Mouse (Mus musculus) cerebellum, adult 11 months (tissue): ENCODE measurements around the gene Tmem189.
A peak's percentile ranks its signal among the peaks of the same experiment; 100 is the strongest.

ENCODE experiments used
- DNase-seq: peaks from one replicate; pipeline ENCODE4 v3.0.0; 2022

Tmem189 gene

DNA sequence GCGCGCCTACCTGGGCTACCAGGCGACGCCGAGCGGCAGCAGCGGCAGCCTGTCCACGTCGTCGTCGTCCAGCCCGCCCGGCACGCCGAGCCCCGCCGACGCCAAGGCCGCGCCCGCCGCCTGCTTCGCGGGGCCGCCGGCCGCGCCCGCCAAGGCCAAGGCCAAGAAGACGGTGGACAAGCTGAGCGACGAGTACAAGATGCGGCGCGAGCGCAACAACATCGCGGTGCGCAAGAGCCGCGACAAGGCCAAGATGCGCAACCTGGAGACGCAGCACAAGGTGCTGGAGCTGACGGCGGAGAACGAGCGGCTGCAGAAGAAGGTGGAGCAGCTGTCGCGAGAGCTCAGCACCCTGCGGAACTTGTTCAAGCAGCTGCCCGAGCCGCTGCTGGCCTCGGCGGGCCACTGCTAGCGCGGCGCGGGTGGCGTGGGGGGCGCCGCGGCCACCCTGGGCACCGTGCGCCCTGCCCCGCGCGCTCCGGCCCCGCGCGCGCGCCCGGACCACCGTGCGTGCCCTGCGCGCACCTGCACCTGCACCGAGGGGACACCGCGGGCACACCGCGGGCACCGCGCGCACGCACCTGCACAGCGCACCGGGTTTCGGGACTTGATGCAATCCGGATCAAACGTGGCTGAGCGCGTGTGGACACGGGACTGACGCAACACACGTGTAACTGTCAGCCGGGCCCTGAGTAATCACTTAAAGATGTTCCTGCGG, at the start of gene Tmem189:
Gene Tmem189, minus strand, starts transcription at position 322 of the 718 bp plus-strand sequence.
- DNase-seq, result peak; percentile 49

DNA sequence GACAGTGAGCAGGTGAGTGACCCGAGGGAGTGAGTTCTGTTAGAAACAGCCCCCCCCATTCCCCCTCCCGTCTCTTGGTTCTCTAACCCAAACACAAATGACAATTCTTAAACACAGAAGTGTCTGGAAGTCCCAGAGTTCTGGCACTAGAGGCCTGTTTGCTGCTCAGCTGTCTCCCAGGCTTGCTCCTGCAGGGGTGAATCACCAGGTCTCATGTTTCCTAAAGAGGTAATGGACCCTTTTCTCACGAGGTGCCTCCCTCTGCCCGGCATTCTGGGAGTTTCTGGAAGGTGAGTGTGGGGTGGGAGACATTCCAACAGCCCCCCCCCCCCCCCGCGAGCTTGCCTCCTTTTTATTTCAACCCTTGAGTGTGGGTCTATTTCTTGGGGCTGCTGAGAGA, 49.4 kb upstream of the Tmem189 start:
- no peak for DNase-seq

DNA sequence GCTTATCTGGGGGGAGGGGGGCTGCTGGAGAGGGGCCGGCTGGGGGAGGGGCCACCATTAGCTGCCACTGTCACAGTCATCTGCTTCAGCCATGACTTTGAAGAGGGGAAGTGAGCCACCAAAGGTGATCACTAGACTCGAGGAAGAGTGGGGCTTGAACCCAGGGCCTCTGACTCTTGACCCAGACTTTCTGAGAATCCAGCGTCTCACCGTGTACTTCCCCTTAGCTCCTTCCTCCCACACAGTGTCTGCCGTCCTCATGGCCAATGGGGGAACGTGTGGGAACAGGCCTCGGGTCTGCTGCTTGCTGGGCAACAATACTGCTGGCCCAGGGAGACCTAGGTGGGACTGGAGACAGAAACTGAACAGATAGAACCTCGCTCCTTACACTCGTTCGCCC, 45.2 kb upstream of the Tmem189 start:
- DNase-seq, result no peak

GRCm38 (mm10) chr2:167731149-167731548, 41.5 kb upstream of the Tmem189 start:
- DNase-seq, result no peak

GRCm38 (mm10) chr2:167730036-167730435, 40.4 kb upstream of the Tmem189 start:
- DNase-seq, result no peak

DNA sequence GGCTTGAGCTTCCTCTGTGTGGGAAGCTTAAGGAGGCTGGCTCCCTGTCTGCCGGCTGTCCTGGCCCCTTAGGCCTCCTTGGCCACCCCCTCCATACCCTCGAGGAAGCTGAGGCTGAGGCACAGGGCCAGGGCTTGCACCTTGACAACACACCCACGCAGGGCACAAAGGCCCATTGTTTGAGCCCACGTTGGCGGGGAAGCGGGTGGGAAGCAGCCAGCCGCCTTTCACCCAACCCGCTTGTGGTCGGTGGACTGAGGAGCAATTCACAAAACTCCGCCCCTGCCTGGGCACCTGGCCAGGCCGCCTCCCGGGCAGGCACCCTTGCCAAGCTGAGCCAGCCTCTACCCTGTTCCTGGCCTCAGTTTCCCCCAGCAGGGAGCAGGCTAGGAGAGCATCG, 37.5 kb upstream of the Tmem189 start:
- peak; percentile 12 for DNase-seq

DNA sequence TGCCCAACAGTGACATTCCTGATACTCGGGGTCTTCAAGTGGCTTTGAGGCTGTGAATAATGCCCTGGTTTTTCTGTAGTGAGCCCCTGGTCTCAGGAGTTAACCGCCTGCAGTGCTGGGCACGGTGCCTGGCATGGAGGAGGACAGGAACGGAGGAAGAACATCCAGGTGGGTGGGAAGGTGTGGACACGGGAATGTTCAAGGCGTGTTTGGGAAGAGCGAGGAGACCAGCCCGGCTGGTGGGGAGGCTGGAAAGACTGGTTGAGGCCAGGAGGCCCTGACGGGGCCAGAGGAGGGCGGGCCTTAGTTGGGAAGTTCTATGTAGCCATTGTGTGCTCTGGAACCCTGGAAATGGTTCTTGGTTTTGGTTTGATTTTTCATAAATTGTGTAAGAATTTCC, 36.3 kb upstream of the Tmem189 start:
- DNase-seq, result no peak

- no peak for DNase-seq
These were observed 34.1 kb upstream of the Tmem189 start for GRCm38 (mm10) chr2:167723589-167724206.

DNA sequence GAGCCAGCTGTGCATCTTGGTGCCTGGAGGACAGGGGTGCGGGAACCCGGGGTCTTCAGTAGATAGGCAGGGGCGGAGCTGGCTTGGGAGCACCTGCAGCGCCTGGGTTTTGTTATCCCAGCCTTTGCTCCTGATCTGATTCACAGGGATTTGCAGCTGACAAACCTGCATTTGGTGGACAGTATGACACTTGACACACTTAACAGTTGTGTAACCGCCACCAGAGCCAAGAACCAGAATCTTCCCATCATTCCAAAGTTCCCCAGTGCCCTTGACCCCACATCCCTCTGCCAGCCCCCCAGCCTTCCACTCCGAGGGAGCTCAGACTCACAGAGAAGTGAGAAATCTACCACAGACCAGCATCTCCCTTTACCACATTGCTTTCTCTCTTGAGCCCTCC, 32.9 kb upstream of the Tmem189 start:
- no peak for DNase-seq

DNA sequence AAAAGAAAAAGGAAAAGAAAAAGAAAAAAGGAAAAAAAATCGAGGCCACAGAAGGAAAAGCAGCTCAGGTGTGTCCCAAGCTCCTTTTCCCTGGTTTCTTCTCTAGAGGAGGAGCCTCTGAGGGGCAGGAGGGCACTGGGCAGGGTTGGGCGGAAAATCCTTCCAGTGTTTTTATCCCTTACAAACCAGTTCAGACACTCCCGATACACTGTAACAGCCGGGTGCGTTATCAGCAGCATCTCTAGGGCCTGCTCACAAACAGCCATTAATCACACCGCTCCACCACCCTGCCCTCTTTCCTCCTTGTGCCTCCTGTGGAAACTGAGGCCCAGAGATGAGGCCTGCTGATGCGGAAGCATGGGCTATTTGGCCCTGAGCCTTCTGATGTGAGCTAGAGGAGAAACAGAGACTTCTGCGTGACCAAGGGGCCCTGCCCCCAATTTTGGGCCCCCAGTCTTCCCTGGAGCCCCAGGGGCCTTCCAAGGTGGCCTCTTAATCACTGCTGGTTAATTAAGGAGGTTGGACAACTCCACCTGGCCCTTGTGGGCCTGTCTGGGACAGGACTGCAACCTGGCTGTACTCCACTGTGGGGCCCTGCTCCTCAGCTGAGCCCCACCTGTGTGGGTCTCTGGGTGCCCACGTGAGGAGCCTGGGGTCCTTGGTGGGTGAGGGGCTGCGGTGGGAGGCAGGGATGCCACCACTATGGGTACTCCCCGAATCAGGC, 31.7 kb upstream of the Tmem189 start:
- no peak for DNase-seq

- DNase-seq, result no peak
These were observed 29.9 kb upstream of the Tmem189 start for GRCm38 (mm10) chr2:167719520-167719919.

DNA sequence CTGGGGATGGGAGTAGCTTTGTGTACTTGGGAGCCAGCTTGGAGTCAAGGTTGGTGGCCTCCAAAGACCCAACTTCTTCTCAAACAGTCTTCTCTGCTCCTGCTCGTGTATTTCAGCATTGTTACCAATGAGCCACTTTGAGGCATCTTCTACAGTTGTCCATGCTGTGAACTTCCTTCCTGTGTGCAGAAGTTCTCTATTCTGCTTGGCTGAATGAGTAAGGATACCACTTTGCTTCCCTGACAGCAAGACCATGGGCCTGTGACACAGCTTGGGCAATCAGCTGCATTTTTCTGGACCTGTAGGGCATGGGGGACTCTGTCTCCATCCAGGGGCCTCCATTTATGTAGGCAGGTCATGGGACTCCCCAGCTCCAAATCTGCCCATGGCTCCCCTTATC, 27.6 kb upstream of the Tmem189 start:
- no peak for DNase-seq

DNA sequence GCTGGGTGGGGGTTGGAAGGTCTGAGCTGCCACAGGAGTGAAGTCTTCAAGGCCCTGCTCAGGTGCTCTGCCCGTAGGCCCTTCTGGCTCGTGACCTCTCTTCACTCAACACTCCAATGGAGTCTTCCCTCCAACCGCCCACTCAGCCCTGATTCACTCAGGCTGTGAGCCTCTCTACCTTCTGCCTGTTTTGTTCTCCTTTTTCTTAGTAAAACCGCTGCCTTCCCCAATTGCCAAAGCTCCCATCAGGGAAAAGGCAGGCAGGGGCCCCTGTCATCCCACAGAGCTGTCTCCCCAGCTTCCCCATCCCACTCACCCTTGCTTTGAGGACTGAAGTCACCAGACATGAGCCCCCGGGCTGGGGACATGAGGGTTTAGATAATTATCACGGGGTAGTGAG, 25.4 kb upstream of the Tmem189 start:
- DNase-seq, result no peak

GRCm38 (mm10) chr2:167714298-167714697, 24.7 kb upstream of the Tmem189 start:
- no peak for DNase-seq

GRCm38 (mm10) chr2:167712872-167713821, 23.5 kb upstream of the Tmem189 start:
- no peak for DNase-seq

DNA sequence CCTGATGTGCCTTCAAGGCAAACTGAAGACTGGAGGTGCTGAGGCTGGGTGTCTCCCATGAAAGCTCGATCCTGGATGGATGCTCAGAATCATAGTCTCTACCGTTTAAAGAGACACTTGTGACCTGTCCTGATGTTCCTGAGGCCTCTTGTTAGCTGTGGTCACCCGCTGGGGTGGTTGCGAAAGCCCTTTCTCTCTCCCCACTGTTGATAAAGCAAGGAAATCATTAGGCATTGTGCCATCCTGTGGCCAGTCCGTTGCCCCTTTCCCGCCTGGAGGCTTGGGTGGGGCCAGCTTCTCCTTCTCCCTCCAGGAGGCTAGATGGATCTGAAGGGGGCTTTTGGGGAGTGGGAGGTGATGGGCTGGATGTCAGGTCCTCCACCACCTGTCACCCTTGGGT, 21.0 kb upstream of the Tmem189 start:
- no peak for DNase-seq

DNA sequence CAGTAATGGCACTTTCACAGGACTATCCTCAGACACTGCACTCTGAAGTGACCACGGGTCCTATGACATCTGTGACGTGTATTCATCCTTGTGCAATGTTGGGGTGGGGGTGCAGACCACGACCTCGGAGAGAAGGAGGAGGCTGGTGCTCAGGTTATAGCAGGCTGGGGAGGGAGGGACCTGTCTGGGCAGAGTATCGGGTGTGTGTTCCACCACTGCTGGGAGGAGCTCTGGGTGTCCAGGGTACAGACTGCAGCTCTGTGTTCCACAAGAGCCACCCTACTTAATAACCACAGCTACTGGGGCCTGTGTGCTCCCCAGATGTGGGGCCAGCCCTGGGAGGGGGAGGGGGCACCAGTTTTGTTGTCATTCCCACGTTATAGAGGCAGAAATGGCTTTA, 20.3 kb upstream of the Tmem189 start:
- DNase-seq, result no peak

GRCm38 (mm10) chr2:167708373-167708772, 18.8 kb upstream of the Tmem189 start:
- no peak for DNase-seq

- DNase-seq, result no peak
These were observed 16.7 kb upstream of the Tmem189 start for GRCm38 (mm10) chr2:167706183-167706939.

- no peak for DNase-seq
These were observed 14.8 kb upstream of the Tmem189 start for GRCm38 (mm10) chr2:167704409-167704808.

- no peak for DNase-seq
These were observed 12.5 kb upstream of the Tmem189 start for GRCm38 (mm10) chr2:167702126-167702525.

GRCm38 (mm10) chr2:167701472-167701871, 11.8 kb upstream of the Tmem189 start:
- DNase-seq, result no peak
